Mouse (Mus musculus): ENCODE results near the gene Map3k14.

DNA sequence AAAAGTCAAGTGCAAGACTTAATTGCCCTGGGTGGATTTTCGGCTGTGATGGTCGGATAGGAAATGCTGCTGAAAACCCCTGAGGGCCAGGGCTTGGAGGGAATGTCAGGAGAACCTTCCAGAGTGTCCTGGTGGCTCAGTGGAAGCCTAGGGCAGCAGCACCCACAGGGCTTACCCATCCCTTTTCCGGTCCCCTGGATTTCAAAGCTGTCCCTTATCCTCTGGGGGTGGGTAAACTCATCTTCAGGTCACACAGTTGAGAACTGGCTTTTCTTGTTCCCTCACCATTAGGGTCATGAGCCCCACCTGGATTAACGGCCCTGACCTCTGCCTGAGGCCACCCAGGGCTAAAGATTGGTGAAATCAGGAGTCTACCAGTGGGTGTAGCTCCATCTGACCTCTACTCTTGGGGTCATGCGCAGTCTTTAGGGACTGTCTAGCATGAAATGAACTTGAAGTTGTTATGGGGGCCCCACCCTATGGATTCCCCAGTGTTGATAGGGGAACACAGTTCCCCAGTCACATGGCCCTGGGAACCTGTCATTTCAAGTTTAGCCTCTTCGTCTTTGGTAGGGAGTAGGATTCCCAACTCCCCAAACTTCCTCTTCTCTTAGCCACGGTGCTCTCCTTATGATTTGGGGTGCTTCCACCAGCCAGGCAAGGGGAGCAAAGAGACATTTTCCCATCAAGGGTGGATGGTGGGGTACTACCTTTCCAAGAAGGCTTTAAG is 94.1 kb downstream of the Map3k14 start:
- no peak for TF ChIP-seq CTCF (IDR thresholded peaks at IDR 0.05)
- no peak for TF ChIP-seq EP300 (IDR thresholded peaks at IDR 0.05; ENCODE audit: insufficient read depth, low read depth, low read length)
- no peak for TF ChIP-seq POLR2A (IDR thresholded peaks at IDR 0.05; ENCODE audit: insufficient read depth, low read depth, low read length)
